Mouse (Mus musculus) heart, adult 9 months (tissue): ENCODE data around the gene Selenom.

ENCODE experiments used
- DNase-seq, 2 experiments: peaks; one replicate each; pipeline ENCODE4 v3.0.0; 2022; ENCODE audit warnings: low spot score in 2 of 2

Gene Selenom

DNA sequence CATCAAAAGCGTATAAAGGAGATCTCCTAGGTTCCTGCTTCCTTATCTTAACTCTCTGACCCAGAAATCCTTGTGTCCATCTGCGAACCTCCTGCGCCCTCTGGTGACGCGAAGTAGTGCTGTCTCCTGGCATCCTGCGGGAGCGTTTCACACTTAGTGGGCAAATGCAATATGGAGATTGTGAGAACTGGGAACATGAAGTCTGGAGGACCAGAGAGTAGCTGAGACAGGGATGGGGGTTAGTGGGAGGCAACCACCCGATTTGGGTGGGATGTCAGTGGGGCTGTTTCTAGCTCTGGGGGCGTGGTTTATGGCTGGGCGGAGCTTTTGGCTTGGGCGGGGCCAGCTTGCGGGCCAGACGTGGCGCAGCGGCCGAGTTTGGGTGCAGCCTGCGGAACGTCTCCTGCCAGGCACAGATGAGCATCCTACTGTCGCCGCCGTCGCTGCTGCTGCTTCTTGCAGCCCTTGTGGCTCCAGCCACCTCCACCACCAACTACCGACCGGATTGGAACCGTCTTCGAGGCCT lies at the start of gene Selenom:
Gene Selenom, plus strand, starts transcription at position 156 of the 526 bp plus-strand sequence.
- DNase-seq = peak; percentile 93 to 94

- no peak for DNase-seq
These were observed 43.0 kb upstream of the Selenom start for GRCm38 (mm10) chr11:3471448-3471850.

DNA sequence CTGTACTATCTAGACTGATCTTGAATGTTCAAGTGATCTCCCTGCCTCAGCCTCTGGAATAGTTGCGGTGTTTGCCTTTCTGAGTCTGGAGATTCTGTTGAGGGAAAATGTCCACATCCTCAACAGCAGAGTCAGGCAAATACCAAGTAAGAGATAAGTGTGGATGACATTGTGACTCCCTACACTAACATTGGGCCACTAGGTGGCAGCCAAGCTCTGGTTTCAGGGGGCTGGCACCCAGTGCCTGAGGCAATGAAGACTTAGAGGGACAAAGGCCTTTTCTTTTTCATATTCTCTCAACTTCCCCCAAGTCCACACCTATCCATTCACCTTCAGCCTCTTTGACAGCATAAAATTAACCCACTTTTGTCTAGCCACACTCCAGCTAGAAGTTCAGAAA lies 42.0 kb upstream of the Selenom start:
- DNase-seq = peak; percentile 69 to 81

DNA sequence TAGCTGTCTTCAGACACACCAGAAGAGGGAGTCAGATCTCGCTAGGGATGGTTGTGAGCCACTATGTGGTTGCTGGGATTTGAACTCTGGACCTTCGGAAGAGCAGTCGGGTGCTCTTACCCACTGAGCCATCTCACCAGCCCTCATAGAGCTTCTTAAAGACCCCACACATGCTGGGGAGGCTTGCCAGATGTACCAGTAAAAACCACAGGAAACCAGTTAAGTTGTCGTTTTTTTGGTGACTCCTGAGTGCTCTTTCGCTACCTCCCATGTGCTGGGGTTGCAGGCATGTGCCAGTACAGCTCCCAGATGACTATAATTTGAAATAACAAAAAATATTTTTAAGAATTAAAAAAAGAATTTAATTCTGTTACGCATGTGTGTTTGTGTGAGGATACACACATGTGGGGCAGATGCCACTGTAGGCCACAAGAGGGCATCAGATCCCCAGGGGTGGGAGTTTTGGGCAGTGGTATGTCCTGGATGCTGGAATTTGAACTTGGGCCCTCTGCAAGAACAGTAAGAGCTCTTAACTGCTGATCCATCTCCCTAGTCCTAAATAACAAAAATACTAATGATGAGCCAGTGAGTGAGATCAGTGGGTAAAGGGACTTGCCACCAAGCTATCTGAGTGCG lies 39.9 kb upstream of the Selenom start:
- no peak for DNase-seq

DNA sequence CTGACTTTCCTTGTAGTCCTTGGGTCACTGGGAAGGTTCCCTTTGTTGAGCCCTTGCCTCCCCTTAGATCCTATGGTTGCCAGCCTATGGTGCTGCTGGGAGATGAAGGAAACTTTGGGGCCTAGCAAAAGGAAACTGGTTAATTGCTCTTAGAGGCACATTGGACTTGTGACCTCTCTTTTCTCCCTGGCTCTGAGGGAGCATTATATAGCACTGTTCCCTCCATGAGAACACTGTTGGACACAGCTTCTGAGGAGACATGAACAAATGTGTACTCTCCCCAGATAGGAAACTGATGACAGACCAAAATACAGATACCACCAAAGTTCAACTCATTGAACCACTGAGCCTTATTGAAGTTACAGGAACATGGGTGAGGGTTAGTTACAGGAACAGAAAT lies 39.0 kb upstream of the Selenom start:
- no peak for DNase-seq

DNA sequence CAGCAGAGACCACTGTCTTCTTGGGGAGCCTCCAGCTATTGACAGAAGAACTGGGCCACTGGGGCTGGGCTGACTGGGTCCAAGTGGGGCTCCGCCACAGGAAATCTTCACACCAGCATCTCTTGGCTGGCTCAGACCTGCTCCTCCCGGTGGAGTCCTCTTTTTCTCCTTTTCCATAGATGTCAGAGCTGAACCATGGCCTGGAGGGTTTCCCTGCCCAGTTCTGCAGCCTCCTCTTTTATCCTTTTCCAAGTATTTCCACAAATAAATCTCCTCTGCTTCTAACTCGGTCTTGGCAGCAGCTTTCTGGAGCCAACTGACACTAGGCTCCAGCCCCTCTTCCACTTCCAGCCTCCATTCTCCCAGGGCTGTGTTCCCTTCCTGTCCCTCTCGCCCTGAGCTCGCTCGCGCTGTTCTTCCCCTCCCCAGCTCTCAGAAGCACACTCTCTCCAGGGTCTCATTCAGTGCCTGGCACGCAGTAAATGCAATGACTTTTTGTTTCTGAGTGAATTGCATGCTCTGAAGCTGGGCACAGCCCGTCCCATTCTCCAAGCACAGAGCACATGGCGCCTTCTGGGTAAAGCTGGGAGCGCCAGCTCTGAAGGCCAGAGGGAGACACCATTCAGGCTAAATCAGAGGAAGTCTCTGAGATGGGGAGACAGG lies 30.4 kb upstream of the Selenom start:
- no peak for DNase-seq

DNA sequence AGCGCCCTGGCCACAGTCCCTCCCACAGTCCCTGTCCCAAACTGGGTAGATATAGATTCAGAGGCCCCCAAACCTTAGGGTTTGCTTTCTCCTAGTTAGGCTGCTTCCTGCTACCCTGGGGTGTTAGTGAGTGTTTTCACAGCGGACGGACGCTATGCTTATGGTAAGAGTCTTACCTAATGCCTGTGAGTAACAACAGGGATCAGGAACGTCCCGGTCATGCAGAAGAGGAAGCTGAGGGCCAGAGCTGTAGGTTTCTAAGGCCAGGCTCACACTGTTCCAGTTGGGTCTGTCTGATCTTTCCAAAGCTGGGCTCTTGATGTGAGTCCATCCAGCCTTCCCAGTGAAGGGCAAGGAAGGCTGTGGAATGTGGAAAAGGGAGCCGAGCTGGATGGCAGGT lies 28.1 kb upstream of the Selenom start:
- no peak for DNase-seq

DNA sequence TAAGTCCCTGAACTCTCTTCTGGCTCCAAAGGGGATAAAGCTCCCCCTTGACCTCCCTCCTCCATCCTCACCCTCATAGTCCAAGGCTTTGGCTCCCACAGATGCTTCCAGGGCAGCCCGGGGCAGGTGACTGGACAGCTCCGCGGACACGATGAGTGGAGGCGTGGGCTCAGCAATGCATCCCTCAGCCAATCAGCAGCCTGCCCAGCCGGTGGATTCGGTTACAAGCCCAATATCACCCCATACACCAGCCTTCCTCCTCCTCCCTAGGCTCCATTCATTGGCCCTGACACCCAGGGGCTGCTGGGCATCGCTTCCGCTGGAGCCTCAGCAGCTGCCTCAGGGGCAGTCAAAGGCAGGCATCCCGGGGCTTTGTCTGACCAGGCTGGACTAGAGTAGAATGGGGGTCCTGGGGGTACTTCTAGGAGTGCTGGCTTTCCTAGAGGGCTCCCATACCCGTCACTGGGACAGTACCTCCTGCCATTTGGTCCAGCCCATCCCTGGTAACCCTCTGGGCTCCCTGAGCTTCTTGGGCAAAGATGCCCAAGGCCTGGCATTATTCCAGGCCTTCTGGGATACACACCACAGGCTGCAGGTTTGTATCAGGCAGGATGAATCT lies 26.4 kb upstream of the Selenom start, which contains the start of gene Pla2g3:
Gene Pla2g3, plus strand, starts transcription at position 333 of the 619 bp plus-strand sequence.
- DNase-seq = no peak

GRCm38 (mm10) chr11:3489036-3489435 lies 25.4 kb upstream of the Selenom start:
- DNase-seq = no peak

- no peak for DNase-seq
These were observed 21.7 kb upstream of the Selenom start for GRCm38 (mm10) chr11:3492748-3493147.

- DNase-seq = no peak
These were observed 19.6 kb upstream of the Selenom start for GRCm38 (mm10) chr11:3494857-3495256.

DNA sequence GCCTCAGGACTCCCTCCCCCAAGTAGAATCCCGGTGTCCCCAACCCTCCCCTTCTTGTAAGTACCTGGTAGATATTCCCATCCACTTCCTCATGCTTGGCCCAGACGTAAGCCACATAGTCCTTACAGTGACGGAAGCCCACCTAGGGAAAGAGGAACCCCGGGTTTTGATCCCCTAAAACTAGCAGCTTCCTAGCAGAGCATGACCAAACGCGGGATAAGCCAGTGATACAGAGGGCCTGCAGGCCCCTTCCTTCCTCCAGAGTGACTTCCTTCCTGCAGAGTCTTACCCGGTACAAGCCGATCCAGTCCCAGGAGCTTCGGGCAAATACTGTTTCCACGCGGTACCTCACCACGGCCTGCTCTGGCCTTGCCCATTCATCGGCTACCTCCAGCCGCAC lies 19.0 kb upstream of the Selenom start:
- no peak for DNase-seq

DNA sequence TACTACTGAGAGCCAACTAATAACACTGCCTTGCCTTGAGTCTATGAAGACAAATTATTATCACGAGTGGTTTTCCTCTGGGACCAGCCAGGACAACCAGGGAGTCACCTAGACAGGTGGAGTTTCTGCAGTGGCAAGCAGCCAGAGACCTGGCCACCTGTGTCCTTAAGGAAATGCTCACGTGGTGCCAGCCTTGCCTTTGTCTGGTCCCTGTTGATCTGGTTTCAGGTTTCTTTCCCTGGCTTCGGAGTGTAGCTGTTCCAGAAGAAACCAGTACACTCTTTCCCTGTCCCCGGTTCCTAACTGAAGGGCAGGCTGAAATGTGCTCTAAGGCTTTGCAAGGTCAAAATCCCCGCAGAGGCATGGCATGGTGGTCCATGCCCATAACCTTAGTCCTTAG lies 17.7 kb upstream of the Selenom start:
- DNase-seq = no peak

GRCm38 (mm10) chr11:3497296-3497695 lies 17.2 kb upstream of the Selenom start:
- DNase-seq = no peak

GRCm38 (mm10) chr11:3502057-3502456 lies 12.4 kb upstream of the Selenom start:
- DNase-seq = no peak

DNA sequence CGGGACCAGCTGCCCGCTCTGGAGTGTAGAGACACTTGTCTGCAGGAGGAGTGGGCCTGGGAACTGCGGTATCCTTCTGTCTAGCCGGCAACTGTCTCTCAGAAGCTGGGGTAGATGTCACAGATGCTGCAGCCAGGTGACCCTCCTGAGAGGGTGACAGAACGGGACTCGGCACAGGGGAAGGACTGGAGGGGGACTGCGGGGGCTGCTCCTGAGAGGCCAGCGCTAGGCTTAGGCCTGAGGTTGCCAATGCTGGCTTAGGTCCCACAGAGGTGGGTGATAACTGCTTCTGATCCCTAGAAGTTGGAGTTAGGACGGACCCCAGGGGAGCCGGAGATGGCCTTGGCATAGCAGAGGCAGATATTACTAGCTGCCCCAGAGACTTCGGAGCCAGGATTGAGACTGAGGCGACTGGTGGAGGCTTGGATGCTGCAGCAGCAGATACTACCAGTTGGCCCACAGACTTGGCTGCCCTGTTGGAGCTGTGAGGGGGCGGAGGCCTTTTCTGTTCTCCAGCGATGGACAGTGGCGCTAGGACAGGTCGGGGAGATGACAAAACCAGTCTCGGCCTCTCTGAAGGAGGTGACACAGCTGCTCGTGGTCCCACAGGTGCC lies 11.9 kb upstream of the Selenom start:
- DNase-seq = no peak

- DNase-seq = no peak
These were observed 10.5 kb upstream of the Selenom start for GRCm38 (mm10) chr11:3503755-3504693.

GRCm38 (mm10) chr11:3508226-3508625 lies 6.3 kb upstream of the Selenom start:
- no peak for DNase-seq

- DNase-seq = peak in 1 of 2 experiments; percentile 64
These were observed 5.1 kb upstream of the Selenom start for GRCm38 (mm10) chr11:3509181-3510085.

DNA sequence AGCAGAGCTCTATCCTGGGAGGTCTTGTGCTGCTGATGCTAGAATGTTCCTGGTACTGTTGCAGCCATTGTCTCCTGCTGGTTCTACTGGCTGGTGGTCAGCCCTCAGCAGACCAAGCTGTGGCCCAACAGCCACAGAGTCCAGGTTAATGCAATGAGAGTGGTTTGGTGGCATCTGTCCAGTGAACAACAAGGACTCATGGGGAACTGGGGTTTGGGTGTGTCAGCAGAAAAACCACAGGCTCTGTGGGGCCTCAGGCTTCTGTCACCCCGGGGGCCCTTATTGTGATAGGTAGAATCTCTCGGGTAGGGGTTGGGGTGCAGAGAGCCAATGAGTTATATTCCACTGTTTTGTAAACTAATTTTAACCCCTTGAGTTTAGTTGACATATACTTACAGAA lies 4.2 kb upstream of the Selenom start:
- DNase-seq = no peak
